Mouse (Mus musculus): Measurements from ENCODE around the gene Oscar. TPM values are rescaled to one million over a fixed set of nuclear protein-coding genes. Genes with fewer than 3 reads are reported as not detected.

Gene Oscar
- polyA plus RNA-seq (2016; fragmentation: Nextera tagmentation; extraction: Ambion mirVana), result 0.21 and 0.27 TPM in 2 replicates

DNA sequence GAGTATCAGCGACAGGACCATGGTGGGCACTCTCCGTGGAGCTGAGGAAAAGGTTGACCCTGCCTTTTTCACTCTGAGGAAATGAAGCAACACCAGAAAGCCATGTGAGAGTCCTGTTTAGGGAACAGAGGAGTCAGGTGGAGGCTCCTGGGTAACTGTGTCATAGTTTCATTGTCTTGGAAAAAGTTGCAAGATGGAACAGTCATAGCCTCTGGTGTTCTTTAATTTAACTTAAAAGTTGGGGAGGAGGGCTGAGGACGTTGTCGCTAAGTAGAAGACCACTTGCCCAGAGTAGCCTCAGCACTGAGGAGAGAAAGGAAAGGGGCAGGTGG is at the start of gene Oscar:
TSS of gene Oscar (minus strand) at position 101 of the 332 bp plus-strand sequence.
- peak within 1 kb of the TSS; percentile 79; the same call in 1 of the 2 replicates for H3K4me3 ChIP-seq
- WGBS, result 80% methylated on average over 4 of the region's 4 CpGs
- peaks cover 12% of the 10 kb centered on the region for H3K4me1 ChIP-seq
- H3K27ac ChIP-seq, result no peak within 1 kb of the TSS
- H3K4me2 ChIP-seq (replicated peaks), result no peak within 1 kb of the TSS
- no peaks in the 10 kb centered on the region for H3K27me3 ChIP-seq
- no peak within 1 kb of the TSS for H3K9ac ChIP-seq
- no peaks in the 10 kb centered on the region for H3K9me3 ChIP-seq (replicated peaks)
- H3K36me3 ChIP-seq, result peaks cover 20% of the 10 kb centered on the region
- no peak for ATAC-seq (ENCODE audit: low FRiP score)

DNA sequence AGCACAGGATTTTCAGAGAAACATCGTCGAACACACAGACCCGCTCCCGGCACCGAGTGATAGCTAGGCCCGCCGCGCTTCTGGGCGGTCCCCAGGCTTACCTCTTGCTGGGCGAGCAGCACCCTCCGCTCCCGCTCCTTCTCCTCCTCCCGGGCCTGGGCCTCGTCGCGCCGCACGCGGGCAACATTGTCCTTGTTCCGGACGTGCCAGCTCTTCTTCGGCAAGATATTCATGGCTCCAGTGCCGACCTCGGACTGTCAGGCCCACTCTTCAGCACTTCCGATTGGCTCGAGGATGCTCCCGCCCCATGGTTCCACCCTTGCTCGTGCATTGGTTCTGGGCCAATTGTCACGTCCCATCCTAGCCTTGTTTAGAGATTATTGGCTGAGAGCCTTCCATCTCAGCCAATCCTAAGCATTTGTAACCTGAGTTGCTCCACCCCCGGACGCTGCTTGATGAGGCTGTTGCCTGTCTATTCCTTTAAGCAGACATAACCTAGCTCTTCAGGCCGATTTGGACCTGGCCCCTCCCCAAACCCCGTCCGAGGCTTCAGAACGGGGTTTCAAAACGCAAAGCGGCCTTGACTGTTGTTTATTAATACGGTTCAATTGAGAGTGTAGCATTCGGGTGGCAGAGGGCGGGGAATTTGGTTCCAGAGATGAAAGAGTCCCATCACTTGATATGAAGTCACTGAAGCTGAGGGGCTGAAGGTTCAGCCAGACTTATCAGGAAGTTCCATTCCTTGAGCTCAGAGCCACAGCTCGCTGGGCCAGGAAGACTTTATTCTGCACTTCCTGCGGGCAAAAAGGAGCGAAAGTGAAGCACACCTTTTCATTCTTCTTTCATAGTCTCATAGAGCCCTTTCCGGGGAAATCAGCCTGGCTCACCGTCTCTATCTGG is 49.5 kb upstream of the Oscar start, which contains the start of gene Leng1:
TSS of gene Leng1 (minus strand) at position 626 of the 900 bp plus-strand sequence.
- Histone ChIP-seq H3K27me3 (no peaks in the 10 kb centered on the region), H3K4me3 (peak within 1 kb of the TSS; percentile 71), H3K4me1 (peaks cover 20% of the 10 kb centered on the region), H3K4me2 (replicated peaks) (peak within 1 kb of the TSS; percentile 77), H3K9ac (peak within 1 kb of the TSS; percentile 76), H3K9me3 (replicated peaks) (no peaks in the 10 kb centered on the region), H3K27ac (peak within 1 kb of the TSS; percentile 85), H3K36me3 (peaks cover 28% of the 10 kb centered on the region)
- WGBS, result 5% methylated on average over 45 of the region's 45 CpGs
- ATAC-seq (ENCODE audit: low FRiP score), result peak; percentile 99

DNA sequence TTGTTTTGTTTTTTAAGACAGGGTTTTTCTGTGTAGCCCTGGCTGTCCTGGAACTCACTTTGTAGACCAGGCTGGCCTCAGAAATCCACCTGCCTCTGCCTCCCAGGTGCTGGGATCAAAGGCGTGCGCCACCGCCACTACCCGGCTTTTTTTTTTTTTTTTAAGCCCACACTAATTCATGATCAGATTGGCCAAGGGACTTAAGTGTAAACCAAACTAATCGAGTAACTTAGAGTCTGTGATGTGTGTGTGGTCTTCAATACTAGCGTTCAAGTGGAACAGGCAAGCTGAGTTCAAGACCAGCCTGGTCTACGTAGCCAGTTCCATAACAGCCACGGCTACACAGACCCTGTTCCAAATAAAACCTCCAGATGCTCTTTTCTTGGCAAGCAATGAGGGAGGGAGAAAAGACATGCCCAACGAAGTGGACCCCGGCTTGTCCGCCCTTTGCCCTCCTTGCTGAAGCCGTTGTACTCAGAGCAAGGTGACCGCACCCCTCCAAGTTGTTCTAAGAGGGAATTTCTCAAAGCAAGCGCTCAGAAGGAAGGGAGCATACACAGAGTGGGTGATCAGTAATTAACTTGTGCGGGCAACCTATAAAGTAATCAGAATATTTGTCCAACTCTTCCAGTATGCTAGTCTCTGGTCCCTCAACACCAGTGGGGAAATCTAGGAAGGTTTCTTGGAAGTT is 48.7 kb upstream of the Oscar start:
- ATAC-seq (ENCODE audit: low FRiP score), result peak; percentile 59
- peak overlapping the region; percentile 71 for H3K4me3 ChIP-seq
- peak overlapping the region; percentile 84 for H3K27ac ChIP-seq
- 36% methylated on average over 15 of the region's 15 CpGs for WGBS
- peaks cover 36% of the 10 kb centered on the region for H3K36me3 ChIP-seq
- peaks cover 20% of the 10 kb centered on the region for H3K4me1 ChIP-seq
- peak overlapping the region; percentile 76 for H3K9ac ChIP-seq
- no peaks in the 10 kb centered on the region for H3K9me3 ChIP-seq (replicated peaks)
- no peaks in the 10 kb centered on the region for H3K27me3 ChIP-seq
- H3K4me2 ChIP-seq (replicated peaks), result peak overlapping the region; percentile 77

DNA sequence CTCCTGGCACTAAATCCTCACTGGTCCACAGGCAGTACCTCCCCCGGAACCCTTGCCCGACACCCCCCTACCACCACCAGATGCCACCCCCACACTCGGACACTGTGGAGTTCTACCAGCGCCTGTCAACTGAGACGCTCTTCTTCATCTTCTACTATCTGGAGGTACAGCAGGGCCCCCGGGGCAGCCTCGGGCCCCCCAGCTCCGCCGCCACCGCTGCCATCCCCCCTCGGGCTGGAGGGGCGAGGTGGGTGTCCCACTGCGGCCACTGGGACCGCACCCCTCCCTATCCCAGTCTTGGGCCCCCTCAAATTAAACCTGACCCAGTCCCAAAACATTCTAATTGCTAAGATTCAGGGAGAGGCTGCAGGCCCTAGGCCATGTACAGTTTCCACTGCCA is 42.6 kb upstream of the Oscar start:
- WGBS, result 94% methylated on average over 14 of the region's 14 CpGs
- Histone ChIP-seq H3K4me2 (replicated peaks) (no peak overlapping the region), H3K27me3 (no peaks in the 10 kb centered on the region), H3K4me3 (no peak overlapping the region), H3K36me3 (peaks cover 97% of the 10 kb centered on the region), H3K27ac (no peak overlapping the region), H3K9me3 (replicated peaks) (no peaks in the 10 kb centered on the region), H3K4me1 (peaks cover 4% of the 10 kb centered on the region), H3K9ac (no peak overlapping the region)
- ATAC-seq (ENCODE audit: low FRiP score), result no peak

DNA sequence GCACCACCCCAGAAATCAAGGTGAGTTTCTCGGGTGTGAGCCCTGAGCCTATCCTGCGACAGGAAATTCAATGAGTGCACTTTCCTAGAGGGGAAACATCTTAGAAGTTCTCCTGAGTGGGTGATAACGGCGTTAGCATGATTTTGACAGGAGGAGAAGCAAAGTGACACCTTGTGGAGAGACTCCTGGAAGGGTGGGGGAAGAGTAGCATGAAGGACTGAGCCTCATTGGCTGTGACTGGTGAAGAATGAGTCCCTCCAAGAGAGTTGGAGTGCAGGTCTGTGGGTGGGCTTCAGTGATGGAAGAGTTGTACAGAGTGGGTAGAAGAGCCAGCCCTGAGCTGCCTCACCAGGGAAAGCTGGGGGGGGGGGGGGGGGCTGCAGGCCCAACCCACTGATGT is 41.0 kb upstream of the Oscar start:
- H3K27me3 ChIP-seq, result no peaks in the 10 kb centered on the region
- H3K27ac ChIP-seq, result no peak overlapping the region
- no peak overlapping the region for H3K4me2 ChIP-seq (replicated peaks)
- H3K9ac ChIP-seq, result no peak overlapping the region
- H3K36me3 ChIP-seq, result peaks cover 99% of the 10 kb centered on the region
- 86% methylated on average over 4 of the region's 4 CpGs for WGBS
- no peak for ATAC-seq (ENCODE audit: low FRiP score)
- no peaks in the 10 kb centered on the region for H3K9me3 ChIP-seq (replicated peaks)
- no peak overlapping the region for H3K4me3 ChIP-seq
- no peaks in the 10 kb centered on the region for H3K4me1 ChIP-seq

DNA sequence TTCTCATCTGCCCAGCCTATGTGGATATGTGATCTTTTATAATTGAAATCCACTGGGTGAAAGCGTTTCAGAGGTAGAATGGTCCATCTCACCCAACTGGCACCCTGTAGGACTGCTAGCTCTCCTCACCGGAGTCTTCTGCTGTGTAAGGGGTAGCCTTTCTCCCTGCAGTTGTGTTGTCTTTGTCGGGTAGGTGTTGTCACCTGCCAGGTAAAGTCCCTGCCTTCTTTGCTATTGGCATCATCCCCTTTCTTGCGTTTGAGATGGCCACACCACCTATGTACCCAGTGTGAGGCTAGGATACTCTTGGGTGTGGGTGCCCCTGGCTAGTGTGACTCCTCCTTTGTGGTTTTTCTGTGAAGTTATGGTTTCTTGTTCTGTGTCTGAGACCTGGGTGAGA is 30.7 kb upstream of the Oscar start:
- no peak for ATAC-seq (ENCODE audit: low FRiP score)
- H3K27me3 ChIP-seq, result no peaks in the 10 kb centered on the region
- peak overlapping the region; percentile 99 for H3K9ac ChIP-seq
- H3K4me1 ChIP-seq, result peaks cover 35% of the 10 kb centered on the region
- H3K27ac ChIP-seq, result no peak overlapping the region
- H3K4me3 ChIP-seq, result peak overlapping the region; percentile 99
- H3K4me2 ChIP-seq (replicated peaks), result peak overlapping the region; percentile 95
- WGBS, result 72% methylated on average over 4 of the region's 4 CpGs
- no peaks in the 10 kb centered on the region for H3K9me3 ChIP-seq (replicated peaks)
- peaks cover 30% of the 10 kb centered on the region for H3K36me3 ChIP-seq

DNA sequence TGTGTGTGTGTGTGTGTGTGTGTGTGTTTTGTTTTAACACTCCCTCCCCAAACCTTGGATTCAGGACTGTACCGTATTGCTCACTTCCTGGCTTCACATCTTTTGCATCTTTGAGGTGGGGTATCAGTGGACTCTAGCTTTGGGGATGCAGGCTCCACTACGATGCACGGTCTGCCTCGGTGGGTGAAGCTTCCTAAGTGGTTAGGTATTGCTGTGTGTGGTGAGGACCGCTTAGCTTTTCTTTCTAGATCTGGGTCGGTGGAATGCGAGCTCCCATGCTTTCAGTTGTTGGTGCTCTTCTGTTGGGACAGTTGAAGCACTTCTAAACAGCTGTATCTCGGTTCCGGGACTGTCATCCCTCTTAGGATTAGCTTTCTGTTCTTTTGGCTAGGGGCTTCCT is 30.2 kb upstream of the Oscar start:
- 31% methylated on average over 9 of the region's 9 CpGs for WGBS
- Histone ChIP-seq H3K27me3 (no peaks in the 10 kb centered on the region), H3K9ac (peak overlapping the region; percentile 99), H3K4me3 (peak overlapping the region; percentile 99), H3K4me2 (replicated peaks) (peak overlapping the region; percentile 95), H3K36me3 (peaks cover 30% of the 10 kb centered on the region), H3K27ac (0 out of 2 replicates have a peak overlapping the region, but pooled peaks have one; percentile 97), H3K9me3 (replicated peaks) (no peaks in the 10 kb centered on the region), H3K4me1 (peaks cover 35% of the 10 kb centered on the region)
- no peak for ATAC-seq (ENCODE audit: low FRiP score)

DNA sequence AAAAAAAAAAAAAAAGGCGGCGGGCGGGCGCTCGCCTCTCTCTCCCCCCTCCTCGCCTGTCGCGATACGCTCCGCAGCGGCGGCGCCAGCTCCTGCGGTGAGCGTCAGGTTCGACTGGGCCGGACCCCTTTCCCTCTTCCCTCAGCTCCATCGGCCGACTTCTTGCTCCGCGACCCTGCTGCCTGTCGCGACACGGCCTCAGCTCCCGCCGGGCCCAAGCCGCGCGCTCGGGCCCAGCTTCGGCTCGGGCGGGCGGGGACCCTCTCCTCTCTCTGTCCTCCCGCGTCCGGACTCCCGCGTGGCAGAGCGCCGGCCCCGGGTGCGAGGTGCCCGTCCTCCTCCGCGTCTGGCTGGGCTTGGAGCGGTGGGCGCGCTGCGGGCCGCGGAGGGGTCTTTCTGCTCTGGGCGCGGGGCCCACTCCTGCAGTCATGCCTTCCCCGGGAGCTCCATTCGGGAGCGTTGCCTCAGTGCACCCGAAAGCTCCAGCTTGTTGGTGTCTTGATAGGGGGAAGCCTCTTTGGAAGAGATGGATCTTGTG is 29.6 kb upstream of the Oscar start:
- Histone ChIP-seq H3K9ac (peak overlapping the region; percentile 99), H3K27ac (peak overlapping the region; percentile 97), H3K9me3 (replicated peaks) (no peaks in the 10 kb centered on the region), H3K4me2 (replicated peaks) (peak overlapping the region; percentile 95), H3K36me3 (peaks cover 30% of the 10 kb centered on the region), H3K4me1 (peaks cover 35% of the 10 kb centered on the region), H3K4me3 (peak overlapping the region; percentile 99), H3K27me3 (no peaks in the 10 kb centered on the region)
- under 1% methylated on average over 51 of the region's 58 CpGs for WGBS
- ATAC-seq (ENCODE audit: low FRiP score), result peak; percentile 2; the same call in 1 of the 2 replicates

DNA sequence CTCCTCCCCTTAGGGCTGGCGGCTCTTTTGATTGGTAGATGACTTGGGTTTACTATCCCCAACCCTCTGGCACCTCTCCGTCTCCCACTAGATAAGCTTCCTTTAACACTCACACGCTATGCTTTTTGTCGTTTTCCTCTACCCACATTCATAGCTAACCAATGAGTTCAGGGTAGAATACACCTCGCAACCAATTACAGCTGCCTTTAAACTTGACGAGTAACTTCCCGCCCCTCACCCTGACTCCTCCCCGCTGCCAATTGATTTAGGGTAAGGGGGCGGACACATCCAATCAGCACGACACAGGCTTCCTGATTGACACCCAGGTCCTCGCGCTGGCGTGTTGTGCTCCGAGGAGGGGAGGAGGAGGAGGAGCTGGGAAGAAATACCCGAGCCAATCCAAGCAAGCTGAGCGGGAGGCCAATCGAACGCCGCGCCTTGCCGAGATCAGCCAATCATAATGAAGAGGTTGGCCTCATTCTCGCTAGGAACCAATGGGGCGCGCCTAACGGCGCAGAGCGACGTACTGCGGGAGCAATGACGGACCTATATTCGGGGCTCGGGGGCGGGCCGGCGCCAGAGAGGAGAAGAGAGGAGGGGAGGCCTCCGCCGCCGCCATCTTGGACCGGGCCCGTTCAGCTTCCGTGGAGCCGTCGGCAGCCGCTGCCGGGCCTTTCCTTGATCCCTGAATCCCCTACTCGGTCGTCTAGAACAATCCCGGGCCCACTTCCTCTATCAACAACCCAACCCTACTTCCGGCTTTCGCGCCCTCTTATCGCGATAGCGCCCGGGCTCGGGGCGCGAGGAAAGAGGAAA is 28.9 kb upstream of the Oscar start, which contains the start of gene Cnot3:
TSS of gene Cnot3 (plus strand) at position 597 of the 816 bp plus-strand sequence.
- peak within 1 kb of the TSS; percentile 99 for H3K9ac ChIP-seq
- peak; percentile 99 for ATAC-seq (ENCODE audit: low FRiP score)
- under 1% methylated on average over 58 of the region's 58 CpGs for WGBS
- H3K27me3 ChIP-seq, result no peaks in the 10 kb centered on the region
- H3K27ac ChIP-seq, result peak within 1 kb of the TSS; percentile 97
- no peaks in the 10 kb centered on the region for H3K9me3 ChIP-seq (replicated peaks)
- peaks cover 35% of the 10 kb centered on the region for H3K4me1 ChIP-seq
- peaks cover 30% of the 10 kb centered on the region for H3K36me3 ChIP-seq
- peak within 1 kb of the TSS; percentile 95 for H3K4me2 ChIP-seq (replicated peaks)
- peak within 1 kb of the TSS; percentile 99 for H3K4me3 ChIP-seq

DNA sequence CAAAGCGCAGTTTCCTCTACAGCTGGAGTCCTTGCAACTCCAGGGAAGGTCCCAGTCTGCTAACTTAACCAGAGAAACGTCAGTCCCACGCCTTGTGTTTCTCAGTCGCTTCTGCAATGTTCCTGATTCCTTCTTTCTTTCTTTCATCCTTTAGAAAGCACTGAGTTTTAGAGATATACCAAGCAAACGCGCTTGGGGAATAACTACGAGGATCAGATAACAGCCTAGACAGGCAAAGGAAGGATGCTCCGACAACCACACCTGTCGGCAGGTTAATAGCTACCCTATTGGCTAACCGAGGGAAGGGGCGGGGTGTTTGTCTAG is 28.4 kb upstream of the Oscar start:
- Histone ChIP-seq H3K4me2 (replicated peaks) (peak overlapping the region; percentile 57), H3K9me3 (replicated peaks) (no peaks in the 10 kb centered on the region), H3K4me3 (peak overlapping the region; percentile 99), H3K27me3 (no peaks in the 10 kb centered on the region), H3K27ac (peak overlapping the region; percentile 19; the same call in 1 of the 2 replicates), H3K4me1 (peaks cover 35% of the 10 kb centered on the region), H3K9ac (no peak overlapping the region), H3K36me3 (peaks cover 33% of the 10 kb centered on the region)
- peak; percentile 0; the same call in 1 of the 2 replicates for ATAC-seq (ENCODE audit: low FRiP score)
- WGBS, result 2% methylated on average over 11 of the region's 11 CpGs

DNA sequence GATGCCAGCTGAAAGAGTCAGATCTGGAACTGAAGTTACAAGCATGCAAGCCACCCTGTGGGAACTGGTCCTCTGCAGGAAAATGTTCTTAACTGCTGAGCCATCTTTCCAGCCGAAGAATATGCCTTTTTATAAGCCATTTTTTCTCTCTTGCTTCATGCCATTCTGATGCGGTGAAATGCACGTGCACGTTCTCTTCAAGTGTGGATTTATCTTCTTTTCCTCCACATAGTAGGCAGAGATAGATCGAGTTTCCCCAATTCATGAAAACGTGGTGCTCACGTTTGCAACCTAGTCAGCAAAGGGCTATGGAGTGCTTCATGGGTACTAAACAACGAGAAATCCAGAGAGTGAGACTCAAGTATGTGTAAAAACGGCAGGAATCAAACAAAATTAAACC is 27.9 kb upstream of the Oscar start:
- Histone ChIP-seq H3K27me3 (no peaks in the 10 kb centered on the region), H3K9ac (no peak overlapping the region), H3K9me3 (replicated peaks) (no peaks in the 10 kb centered on the region), H3K36me3 (peaks cover 38% of the 10 kb centered on the region), H3K4me1 (peaks cover 34% of the 10 kb centered on the region), H3K27ac (no peak overlapping the region), H3K4me2 (replicated peaks) (peak overlapping the region; percentile 57), H3K4me3 (peak overlapping the region; percentile 99)
- 22% methylated on average over 9 of the region's 9 CpGs for WGBS
- no peak for ATAC-seq (ENCODE audit: low FRiP score)

Measured in hindbrain, embryonic 12.5 days (tissue).